Mouse (Mus musculus) adrenal gland, postnatal 4 days (tissue): ENCODE results near the gene Mdm2. TPM values are rescaled to one million over a fixed set of nuclear protein-coding genes. Genes with fewer than 3 reads are reported as not detected.
"Not testable (repeated sequence)": the region's sequence is repeated elsewhere in the genome, so short reads cannot be mapped to it uniquely, and the experiment has no call there.

Experiments used
- DNase-seq, 2 experiments: peaks; one replicate each; pipeline ENCODE4 v3.0.0; 2021 to 2022; ENCODE audit warnings: low spot score in 2 of 2, mixed read lengths in 2 of 2
- total RNA-seq, 2 experiments: library from RNA; stranded (reverse); gene quantifications; 2 replicates each; pipeline ENCODE4 v1.2.3; 2021

Mdm2 gene
- total RNA-seq, 2 experiments from 2014 or later = 63.3 to 67.4 TPM

DNA sequence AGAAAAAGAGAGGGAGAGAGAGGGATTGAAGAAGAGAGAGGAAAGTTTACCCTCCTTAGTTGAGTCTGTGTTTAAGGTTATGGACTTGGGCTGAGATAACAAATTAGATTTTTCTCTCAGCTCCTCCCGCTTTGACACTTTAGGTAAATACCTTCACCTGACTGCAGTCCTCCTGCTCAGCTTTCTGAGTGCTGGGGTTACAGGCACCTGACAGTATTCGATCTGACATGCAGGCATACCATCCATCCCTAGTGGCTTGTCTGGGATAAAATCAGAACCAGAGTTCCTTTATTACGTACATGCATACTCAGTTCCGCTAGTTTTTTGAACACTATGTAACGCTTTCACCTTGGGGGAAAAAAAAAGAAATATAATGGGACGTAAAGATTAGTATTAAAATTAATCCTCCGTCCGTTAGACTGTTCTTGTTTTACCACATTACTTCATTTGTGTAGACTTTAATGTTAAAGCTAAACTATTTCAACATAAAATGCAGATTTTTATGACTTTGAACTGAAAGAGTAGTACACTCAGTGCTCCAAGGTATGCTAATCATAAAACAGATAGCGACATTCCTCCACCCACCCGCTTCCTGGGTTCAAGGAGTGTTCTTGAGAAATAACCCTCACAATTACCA, 38.6 kb upstream of the Mdm2 start:
- no peak for DNase-seq

DNA sequence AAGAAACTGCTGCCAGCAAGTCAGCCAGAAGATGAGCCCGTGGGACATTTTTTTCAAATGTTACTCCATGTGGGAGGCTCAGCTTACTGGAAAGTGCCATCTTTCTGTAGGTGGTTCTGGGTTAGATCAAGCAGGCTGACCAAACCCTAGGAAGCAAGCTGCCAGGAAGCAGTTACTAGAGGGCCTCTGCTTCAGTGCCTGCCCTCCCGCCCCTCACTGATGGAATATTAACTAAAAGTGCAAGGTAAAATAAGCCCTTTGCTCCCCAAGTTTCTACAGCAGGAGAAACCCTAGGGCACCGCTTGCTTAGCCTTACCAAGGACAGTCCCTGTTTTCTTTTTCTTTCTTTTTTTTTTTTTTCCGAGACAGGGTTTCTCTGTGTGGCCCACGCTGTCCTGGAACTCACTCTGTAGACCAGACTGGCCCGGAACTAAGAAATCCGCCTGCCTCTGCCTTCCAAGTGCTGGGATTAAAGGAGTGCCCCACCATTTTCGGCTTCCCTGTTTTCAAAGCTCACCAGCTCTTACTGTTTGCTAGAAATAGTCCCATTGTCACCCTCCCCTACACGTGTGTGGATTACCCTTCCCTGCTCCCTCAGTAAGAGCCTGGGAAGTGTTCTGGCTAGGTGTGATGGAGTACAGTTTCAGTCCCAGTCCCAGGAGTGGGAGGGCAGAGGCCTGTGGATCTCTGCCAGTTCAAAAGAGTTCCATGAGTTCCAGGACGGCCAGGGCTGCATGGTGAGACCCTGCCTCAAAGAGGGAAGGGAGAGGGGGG, 37.9 kb upstream of the Mdm2 start:
- DNase-seq = no peak

DNA sequence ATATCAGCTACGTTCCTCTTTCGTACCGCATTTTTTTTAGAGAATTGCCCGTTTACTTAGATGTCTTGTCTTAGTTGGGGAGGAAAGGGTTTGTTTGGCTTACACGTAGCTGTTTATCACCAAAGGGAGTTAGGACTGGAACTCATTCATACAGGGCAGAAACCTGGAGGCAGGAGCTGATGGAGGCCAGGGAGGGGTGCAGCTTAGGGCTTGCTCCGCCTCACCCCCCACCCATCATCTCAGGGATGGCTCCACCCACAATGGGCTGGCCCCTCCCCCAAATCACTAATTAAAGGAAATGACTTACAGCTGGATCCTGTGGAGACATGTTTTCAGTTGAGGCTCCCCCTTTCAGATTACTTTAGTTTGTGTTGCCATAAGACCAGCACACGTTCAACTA, 37.2 kb upstream of the Mdm2 start:
- DNase-seq = no peak

DNA sequence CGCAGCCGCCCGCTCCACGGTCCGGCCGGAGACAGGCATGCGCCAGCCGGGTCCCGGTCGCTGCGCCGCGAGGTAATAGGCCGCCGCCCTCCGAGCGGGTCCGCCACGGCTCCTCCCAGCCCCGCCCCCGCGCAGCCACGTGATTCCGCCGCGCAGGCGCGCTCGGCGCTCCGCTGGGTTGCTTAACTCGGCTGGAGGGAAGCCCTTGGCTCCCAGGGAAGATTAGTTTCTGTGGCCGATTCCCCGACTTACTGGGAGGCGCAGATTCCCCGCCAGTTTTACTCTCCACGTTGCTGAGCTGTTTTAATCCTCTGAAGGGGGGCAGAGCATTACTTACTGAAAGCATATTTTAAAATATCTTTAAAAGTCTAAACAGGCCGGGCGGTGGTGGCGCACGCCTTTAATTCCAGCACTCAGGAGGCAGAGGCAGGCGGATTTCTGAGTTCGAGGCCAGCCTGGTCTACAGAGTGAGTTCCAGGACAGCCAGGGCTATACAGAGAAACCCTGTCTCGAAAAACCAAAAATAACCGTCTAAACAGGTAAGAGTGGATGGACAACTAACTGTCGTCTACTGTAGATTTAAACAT, 35.8 kb upstream of the Mdm2 start, which contains the start of gene Slc35e3:
Gene Slc35e3 (minus strand): TSS at position 69 of the 587 bp plus-strand sequence.
- DNase-seq = peak; percentile 93

DNA sequence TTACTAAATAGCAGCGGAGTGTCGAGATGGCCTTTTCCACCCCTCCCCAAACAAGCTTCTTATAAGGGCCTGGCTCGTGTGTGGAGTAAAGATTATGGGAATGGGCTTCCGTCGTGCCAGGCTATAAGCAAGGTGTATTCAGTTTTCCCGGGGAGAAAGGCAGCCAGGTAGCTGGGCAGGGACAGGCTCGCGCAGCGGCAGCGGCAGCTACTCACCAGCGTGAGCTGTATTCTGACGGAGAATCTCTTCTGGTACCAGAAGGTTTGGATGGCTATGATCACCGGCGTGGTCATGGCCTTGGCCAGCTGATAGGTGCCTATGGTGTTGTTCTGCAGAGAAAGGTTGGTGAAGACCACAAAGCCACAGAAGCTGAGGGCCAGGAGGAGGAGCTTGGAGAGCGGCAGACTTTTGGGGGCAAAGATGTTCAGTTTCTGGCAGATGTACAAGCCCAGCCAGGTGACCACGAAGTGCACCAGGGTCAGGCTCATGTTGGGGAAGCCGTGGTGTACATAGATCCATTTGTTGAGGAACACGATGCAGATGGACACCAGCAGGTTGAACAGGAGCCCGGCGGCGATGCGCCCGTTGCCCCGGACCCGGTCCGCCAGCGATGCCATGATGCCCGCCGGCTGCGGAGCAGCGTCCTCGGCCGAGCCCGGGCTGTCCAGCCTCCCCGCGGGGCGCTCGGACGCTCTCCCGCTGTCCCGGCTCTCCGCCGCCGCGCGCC, 35.2 kb upstream of the Mdm2 start:
- DNase-seq = not testable (repeated sequence)

DNA sequence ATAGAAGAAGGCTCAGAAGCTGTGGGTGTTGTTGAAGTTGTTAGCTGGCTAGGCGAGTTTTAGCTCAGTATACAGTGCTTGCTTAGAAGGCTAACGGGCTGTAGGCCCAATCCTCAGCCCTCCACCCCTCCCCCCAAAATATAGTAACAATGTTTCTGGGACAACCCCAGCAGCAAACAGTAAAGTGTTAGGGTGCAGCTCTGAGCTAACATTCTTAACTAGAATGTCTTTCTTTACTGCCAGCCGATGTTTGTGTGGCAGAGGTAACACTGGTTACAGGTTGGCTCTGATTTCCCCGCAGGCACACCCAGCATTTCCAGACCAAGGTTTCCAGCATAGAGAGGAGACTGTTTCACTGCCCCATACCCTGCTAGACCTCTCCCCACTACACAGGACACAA, 33.4 kb upstream of the Mdm2 start:
- DNase-seq = no peak

DNA sequence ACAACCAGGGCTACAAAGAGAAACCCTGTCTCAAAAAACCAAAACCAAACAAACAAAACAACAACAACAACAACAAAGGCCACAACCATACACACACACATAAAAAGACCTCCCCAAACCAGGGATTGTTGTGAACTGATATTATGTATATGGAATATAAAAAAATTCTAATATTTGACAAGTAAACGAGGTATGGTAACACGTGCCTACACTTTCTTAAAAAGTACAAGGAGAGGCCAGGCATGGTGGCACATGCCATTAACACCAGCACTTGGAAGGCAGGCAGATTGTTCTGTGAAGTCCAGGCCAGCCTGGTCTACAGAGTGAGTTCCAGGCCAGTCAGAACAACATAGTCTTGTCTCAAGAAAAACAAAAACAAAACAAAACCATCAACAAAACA, 32.6 kb upstream of the Mdm2 start:
- DNase-seq = no peak

DNA sequence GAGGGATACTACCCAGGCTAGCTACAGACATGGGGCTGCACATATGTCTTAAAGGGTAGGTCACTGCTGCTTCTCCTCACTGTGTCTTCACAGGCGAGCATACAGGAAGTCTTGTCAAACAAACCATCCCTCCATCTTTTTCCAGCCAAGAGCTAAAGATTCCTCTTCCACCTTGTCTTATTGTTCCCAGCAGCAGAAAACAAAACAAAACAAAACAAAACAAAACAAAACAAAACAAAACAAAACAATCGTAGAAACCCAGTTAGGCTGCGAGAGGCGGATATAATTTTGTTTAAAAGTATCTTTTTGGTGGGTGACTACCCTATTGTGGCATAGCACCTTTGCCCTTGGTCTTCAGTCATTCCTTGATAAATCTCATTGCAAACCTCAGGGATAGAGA, 32.1 kb upstream of the Mdm2 start:
- DNase-seq = no peak

DNA sequence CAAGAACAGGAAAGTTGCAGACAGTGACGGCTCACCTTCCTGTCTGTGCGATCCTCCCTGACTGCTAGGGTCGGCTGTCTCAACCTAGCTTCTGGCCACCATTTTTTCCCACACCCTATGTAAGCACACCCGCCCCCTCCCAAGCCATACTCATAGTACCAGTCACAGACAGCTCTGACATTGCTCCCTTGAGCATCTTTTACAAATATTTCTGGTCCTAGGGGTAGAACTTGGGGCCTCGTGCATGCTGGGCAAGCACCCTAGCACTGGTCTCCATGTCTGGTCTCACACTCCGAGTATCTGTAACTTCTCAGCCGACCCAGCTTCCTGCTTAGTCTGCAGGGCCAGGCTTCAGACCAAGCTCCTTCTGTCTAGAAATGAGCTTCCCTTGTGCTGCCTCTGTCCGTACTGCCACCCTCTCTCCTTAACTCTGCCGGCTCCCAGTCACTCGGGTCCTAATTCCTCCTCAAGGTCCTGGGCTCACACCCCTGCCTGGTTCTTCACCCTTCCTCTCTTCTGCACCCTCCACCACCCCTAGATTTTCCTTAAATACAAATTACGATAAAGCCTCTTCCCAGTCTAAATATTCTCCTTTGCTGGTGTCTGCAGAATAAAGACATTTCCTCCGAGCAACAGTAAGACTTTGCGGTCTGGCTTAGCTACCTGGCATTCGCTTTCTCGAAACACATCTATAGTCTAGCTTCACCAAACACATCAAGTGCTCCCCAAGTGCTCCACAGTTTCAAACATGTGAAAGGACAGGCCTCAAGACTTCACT, 31.3 kb upstream of the Mdm2 start:
- no peak for DNase-seq

DNA sequence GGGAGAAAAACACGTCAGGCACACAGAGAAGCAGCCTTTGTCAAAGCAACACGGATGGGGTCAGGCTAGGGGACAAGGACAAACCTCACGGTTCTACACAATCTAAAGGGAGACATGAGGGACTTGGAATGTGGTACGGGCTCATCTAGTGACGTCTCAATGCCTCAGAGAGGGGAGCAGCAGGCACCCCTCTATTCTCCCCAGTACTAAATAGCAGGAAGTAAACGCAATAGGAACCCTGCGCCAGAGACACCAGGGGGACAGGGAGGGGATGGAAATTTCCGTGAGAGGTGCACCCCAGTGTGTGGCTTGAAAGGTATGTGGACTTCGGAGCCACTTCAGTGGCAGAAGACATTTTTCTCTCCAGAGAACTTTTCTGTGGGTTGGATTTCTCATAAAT, 30.4 kb upstream of the Mdm2 start:
- DNase-seq = no peak

DNA sequence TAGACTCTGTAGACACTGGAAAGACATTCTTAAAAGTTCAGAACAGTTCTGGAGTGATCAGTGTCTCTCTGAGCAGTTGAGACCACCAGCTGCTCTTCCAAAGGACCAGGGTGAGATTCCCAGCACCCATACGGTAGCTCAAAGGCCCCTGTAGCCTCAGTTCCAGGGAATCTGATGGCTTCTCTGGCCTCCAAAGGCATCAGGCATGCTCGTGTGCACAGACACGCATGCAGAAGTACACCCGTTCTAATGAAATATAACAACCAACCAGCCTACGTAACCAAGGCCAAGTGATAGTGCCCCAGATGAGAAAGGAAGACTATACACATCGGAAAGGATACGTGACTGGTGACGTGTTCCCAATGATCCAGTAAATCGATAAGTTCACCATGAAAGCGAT, 29.6 kb upstream of the Mdm2 start:
- no peak for DNase-seq

DNA sequence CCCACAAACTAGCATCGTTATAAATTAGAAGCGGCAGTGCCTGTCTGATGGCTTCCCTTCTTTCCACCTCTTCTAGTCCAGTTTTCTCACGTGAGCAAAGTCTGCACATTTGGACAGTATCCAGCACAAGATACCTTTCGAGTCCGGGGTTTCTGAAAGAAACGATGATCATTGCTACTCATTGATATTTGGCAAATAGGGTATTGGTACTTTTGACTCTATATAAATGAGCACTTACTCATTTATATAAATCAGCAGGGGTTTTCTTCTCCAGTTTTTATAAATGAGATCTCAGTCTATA, 29.0 kb upstream of the Mdm2 start:
- no peak for DNase-seq

DNA sequence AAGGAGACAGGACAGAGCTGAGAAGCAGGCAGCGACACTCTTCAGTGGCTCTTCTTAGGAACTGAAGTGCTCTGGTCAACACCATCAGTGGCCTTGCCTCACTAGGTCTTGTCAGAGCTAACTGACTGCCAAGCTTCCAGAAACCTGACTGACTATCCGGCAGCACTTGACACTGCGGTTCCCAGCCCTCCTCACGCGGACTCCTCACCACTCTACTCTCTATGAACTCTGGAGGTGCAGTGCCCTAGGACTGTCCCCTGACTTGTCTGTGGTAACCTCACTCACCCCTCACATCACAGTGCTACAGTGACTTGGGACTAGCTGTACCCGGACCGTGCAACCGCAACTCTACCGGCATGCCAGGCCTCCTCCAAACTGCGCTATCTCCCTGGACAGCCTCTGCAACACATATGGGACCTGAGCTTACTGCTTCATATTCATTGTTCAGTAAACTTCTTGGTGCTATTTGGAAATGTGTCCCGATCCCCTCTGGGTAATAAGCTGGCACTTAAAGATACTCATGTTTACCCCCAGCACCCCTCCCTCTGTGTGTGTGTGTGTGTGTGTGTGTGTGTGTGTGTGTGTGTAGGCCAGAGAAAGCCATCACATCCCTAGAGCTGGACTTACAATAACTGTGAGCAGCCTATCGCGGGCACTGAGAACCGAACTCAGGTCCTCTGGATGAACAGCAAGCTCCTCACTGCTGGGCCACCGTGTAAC, 28.5 kb upstream of the Mdm2 start:
- DNase-seq = no peak

DNA sequence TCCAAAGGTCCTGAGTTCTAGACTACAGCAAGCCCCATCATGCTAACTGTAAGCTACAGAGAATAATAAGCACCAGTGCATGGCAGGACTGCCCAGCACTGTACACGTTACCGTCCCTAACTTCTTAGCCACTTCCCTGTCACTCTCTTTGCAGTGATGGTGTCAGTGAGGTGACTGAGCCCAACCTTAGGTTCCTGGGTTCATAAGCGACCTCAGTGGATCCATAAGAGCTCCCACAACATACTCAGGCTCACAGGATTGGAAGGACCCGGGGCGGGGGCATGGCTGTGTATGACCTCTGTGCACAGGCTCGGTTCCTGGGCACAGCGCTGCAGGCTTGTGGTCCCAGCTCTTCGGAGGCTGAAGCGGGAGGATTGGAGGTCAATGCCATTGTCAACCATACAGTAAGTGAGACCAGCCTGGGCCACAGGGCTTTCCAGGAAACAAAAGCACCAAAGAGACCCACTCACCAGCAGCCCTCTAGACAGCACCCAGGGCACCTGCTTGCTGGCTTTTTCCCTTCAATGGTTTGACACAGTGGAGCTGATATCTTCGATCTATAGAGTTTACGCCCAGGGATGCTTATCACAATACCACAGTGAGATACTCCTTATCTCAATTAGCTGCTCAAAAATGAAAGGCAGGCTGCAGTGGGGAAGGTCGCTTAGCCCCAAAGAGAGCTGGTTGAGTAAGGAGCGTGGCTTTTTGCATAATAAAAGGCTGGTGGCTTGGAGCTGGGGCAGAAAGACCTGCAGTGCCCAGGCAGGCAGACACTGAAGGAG, 27.8 kb upstream of the Mdm2 start:
- DNase-seq = no peak

DNA sequence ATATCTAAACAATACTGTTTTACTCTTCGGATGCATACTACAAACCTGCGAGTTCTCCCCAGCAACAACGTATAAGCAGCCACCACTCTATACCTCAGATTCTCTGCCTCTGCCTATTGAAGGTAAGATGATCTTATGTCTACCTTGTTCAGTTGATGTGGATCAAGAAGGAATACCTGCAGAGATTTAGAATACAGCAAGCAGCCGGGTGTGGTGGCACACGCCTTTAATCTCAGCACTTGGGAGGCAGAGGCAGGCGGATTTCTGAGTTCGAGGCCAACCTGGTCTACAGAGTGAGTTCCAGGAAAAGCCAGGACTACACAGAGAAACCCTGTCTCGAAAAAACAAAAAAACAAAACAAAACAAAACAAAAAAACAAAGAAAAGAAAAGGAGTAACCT, 26.9 kb upstream of the Mdm2 start:
- DNase-seq = not testable (repeated sequence)

DNA sequence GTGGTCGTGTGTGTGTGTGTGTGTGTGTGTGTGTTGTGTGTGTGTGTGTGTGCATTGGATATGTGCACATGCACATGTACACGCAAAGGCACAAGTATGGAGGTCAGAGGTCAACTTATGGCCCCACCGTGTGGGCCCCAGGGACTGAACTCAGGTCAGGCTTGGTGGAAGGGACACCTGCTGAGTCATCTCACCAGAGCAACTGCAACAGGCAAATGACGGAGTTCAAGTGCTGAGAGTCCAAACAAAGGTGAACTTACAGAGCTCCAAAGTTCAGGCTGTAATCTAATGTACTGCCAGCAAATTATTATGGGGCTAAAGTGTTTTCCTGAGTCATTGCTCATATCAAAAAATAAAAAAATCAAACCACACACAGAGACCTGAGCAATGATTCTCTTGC, 26.5 kb upstream of the Mdm2 start:
- no peak for DNase-seq

DNA sequence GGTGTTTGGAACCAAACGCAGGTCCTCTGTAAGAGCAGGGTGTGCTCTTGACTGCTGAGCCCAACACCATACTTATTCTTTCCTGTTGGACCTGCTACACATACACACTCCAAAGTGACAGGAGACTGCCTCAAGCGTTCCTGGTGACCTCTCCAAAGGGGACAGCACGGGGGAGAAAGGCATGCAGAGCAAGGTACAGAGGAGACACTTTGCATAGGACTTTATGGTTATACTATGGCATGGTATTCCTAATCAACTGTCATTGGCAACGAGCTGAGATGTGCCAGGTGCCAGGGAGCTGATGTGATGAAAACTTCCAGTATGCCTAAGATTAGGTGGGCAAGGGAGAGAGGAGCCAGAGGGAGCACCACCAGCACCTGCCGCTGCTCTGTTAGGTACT, 26.0 kb upstream of the Mdm2 start:
- DNase-seq = no peak

DNA sequence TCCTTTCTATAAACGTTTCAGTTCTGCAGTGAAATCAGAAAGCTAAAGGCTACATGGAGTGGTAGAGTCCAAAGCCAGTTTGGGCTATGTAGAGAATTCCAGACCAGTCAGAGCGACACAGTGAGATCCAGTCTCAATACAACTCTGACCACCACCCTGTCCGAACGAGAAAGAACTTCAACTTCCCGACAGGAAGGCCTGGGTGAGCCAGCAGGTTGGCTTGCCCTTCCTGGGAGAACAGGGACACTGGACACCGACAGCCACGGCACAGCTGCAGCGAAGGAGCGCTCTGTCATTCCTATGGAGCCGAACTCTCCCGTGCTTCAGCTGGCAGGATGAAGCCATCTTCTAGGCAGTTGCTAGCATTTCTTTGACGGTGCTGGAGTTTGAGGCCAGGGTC, 24.8 kb upstream of the Mdm2 start:
- not testable (repeated sequence) for DNase-seq

DNA sequence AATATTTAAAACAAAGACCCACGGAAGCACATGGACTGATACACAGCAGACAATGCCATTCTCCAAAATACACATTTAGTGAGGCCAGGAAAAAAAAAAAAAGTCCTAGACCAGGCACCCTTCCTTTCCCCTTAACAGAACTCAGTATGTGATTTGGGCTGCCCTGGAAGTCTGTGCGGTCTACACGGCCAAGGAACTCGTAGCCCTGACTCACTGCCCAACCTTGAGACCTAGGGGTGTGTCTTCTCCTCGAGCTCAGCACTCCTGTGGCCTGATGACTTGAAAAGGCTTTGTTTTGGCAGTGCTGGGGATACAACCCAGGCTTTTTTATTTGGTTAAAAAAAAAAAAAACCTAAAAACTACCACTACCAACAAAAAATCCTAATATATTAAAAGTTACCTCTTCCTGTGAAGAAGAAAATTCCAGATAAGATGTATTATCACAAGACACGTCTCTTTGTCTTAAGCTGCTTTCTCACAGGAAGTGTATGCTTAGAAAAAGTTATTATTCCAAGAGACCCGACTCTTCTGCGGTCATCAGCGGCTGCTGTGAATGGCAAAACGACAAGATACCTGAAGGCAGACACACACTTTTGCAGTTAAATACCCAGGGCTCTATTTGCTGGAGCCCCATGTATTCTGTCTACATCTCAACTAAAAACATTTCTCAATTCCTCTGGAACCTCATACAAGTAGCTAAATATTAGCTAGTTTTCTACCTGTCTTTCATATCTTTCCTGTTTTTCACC, 23.7 kb upstream of the Mdm2 start:
- DNase-seq = not testable (repeated sequence)
